Mouse (Mus musculus) CH12.LX (cell line): ENCODE results near the gene Scn4a. TPM values are rescaled to one million over a fixed set of nuclear protein-coding genes. Genes with fewer than 3 reads are reported as not detected.

Experiments
- DNase-seq: peaks from one replicate; pipeline ENCODE4 v3.0.0-alpha.2; 2013; ENCODE audit errors: extremely low read depth
- H3K27ac ChIP-seq: 2 replicates; pipeline ENCODE4 v1.5.1; 2012; ENCODE audit warnings: low read depth, mild to moderate bottlenecking, control low read depth, moderate library complexity; ENCODE audit not compliant: insufficient read depth
- H3K27me3 ChIP-seq: replicated peaks from 2 replicates; pipeline ENCODE3; 2012; ENCODE audit warnings: inconsistent platforms
- H3K36me3 ChIP-seq, 2 experiments: replicated peaks in 1 of 2; 2 replicates each; pipeline versions ENCODE3 to v1.6.1; 2012; ENCODE audit warnings: inconsistent platforms in 1 of 2, low read length in 1 of 2, mild to moderate bottlenecking in 1 of 2, mixed read lengths in 1 of 2, moderate library complexity in 1 of 2; ENCODE audit not compliant: control insufficient read depth in 1 of 2, insufficient read depth in 1 of 2
- H3K4me1 ChIP-seq, 2 experiments: 2 replicates each; pipeline ENCODE4 v1.6.1; 2012; ENCODE audit warnings: inconsistent platforms in 1 of 2, moderate library complexity in 1 of 2; ENCODE audit not compliant: insufficient read depth in 2 of 2, control insufficient read depth in 1 of 2
- H3K4me2 ChIP-seq: 2 replicates; pipeline ENCODE4 v1.6.1; 2012; ENCODE audit warnings: low read depth, mild to moderate bottlenecking, control low read depth; ENCODE audit not compliant: poor library complexity, insufficient read depth, severe bottlenecking
- H3K4me3 ChIP-seq, 3 experiments: fragments of 150-350 bp in 1 of 3; sonication (generic) in 1 of 3; replicated peaks in 1 of 3; 2 replicates each; pipeline versions ENCODE3 to v1.5.1; 2011 to 2012; ENCODE audit warnings: low read depth in 2 of 3, low read length in 2 of 3, mild to moderate bottlenecking in 2 of 3, moderate library complexity in 2 of 3, control low read depth in 1 of 3, improper control_type of control experiment in 1 of 3, inconsistent platforms in 1 of 3, mixed read lengths in 1 of 3; ENCODE audit not compliant: poor library complexity in 1 of 3
- H3K79me2 ChIP-seq: replicated peaks from 2 replicates; pipeline ENCODE4 v1.6.1; 2012; ENCODE audit warnings: mild to moderate bottlenecking, moderate library complexity; ENCODE audit not compliant: control insufficient read depth, poor library complexity, insufficient read depth, severe bottlenecking; ENCODE audit errors: extremely low read depth
- H3K9ac ChIP-seq: 2 replicates; pipeline ENCODE4 v1.6.1; 2012; ENCODE audit warnings: low read depth, mild to moderate bottlenecking, control low read depth, moderate library complexity; ENCODE audit not compliant: insufficient read depth
- H3K9me3 ChIP-seq: replicated peaks from 2 replicates; pipeline ENCODE3; 2012; ENCODE audit warnings: low read length, inconsistent platforms, mixed read lengths
- CHD1 ChIP-seq: IDR thresholded peaks from 2 replicates; pipeline ENCODE4 v1.6.1; 2012; ENCODE audit warnings: low read depth, low read length, improper control_type of control experiment, inconsistent platforms
- E2F4 ChIP-seq: IDR thresholded peaks from 2 replicates; pipeline ENCODE4 v1.6.1; 2011; ENCODE audit warnings: low read depth, low read length, improper control_type of control experiment; ENCODE audit not compliant: insufficient replicate concordance
- ELF1 ChIP-seq: IDR thresholded peaks from 2 replicates; pipeline ENCODE4 v1.6.1; 2014; ENCODE audit warnings: low read depth, mild to moderate bottlenecking, inconsistent platforms, low read length, improper control_type of control experiment
- EP300 ChIP-seq: IDR thresholded peaks from 2 replicates; pipeline ENCODE4 v1.6.1; 2011; ENCODE audit warnings: low read length, improper control_type of control experiment
- ETS1 ChIP-seq: conservative IDR thresholded peaks from 2 replicates; pipeline ENCODE4 v1.6.1; 2012; ENCODE audit warnings: low read depth, mild to moderate bottlenecking, inconsistent platforms, low read length, improper control_type of control experiment, moderate library complexity
- GABPA ChIP-seq: IDR thresholded peaks from 2 replicates; pipeline ENCODE4 v1.6.1; 2012; ENCODE audit warnings: low read depth, low read length, improper control_type of control experiment, inconsistent platforms; ENCODE audit not compliant: insufficient replicate concordance
- HCFC1 ChIP-seq: IDR thresholded peaks from 2 replicates; pipeline ENCODE4 v1.6.1; 2012; ENCODE audit warnings: low read depth, mild to moderate bottlenecking, inconsistent platforms, low read length, improper control_type of control experiment
- IRF4 ChIP-seq: IDR thresholded peaks from 2 replicates; pipeline ENCODE4 v1.6.1; 2014; ENCODE audit warnings: low read depth, mild to moderate bottlenecking, inconsistent platforms, low read length, improper control_type of control experiment
- MAX ChIP-seq: IDR thresholded peaks from 2 replicates; pipeline ENCODE4 v1.6.1; 2011; ENCODE audit warnings: low read length, improper control_type of control experiment
- MAZ ChIP-seq: IDR thresholded peaks from 2 replicates; pipeline ENCODE4 v1.6.1; 2012; ENCODE audit warnings: low read depth, mild to moderate bottlenecking, inconsistent platforms, low read length, improper control_type of control experiment, moderate library complexity
- MXI1 ChIP-seq: IDR thresholded peaks from 2 replicates; pipeline ENCODE4 v1.6.1; 2011; ENCODE audit warnings: mild to moderate bottlenecking, low read depth, low read length, improper control_type of control experiment
- NRF1 ChIP-seq: IDR thresholded peaks from 2 replicates; pipeline ENCODE4 v1.6.1; 2014; ENCODE audit warnings: low read depth, mild to moderate bottlenecking, inconsistent platforms, low read length, improper control_type of control experiment, moderate library complexity
- POLR2AphosphoS2 ChIP-seq: IDR thresholded peaks from 2 replicates; pipeline ENCODE4 v1.6.1; 2011; ENCODE audit warnings: low read depth, low read length, improper control_type of control experiment
- RAD21 ChIP-seq: IDR thresholded peaks from 2 replicates; pipeline ENCODE4 v1.6.1; 2011; ENCODE audit warnings: low read depth, mild to moderate bottlenecking, low read length, improper control_type of control experiment, moderate library complexity
- TCF12 ChIP-seq: IDR thresholded peaks from 2 replicates; pipeline ENCODE4 v1.6.1; 2014; ENCODE audit warnings: low read depth, mild to moderate bottlenecking, inconsistent platforms, low read length, improper control_type of control experiment
- ZC3H11A ChIP-seq: IDR thresholded peaks from 2 replicates; pipeline ENCODE4 v1.6.1; 2012; ENCODE audit warnings: low read depth, mild to moderate bottlenecking, inconsistent platforms, low read length, improper control_type of control experiment
- dilution Hi-C: fragments of 300-500 bp; cut with MboI; formaldehyde crosslinking; loops from 2 replicates; pipeline ENCODE4 v1.14.3; 2020; ENCODE audit warnings: low sequenced_read_pairs; ENCODE audit not compliant: extremely low pct_unique_long_range_greater_than_20kb, extremely low pct_ligation_motif_present
- in situ Hi-C: fragments of 300-500 bp; cut with MboI; formaldehyde crosslinking; loops from 3 replicates; pipeline ENCODE4 v1.14.3; 2019; ENCODE audit warnings: low sequenced_read_pairs, low pct_ligation_motif_present, low pct_unique_long_range_greater_than_20kb, mixed read lengths
- polyA plus RNA-seq: library from polyadenylated mRNA; unstranded; fragments of >175 nt; gene quantifications from 2 replicates; pipeline ENCODE4 v1.2.1, GENCODE M21; 2012; ENCODE audit warnings: low read depth; ENCODE audit not compliant: insufficient read length
- total RNA-seq, 2 experiments: library from RNA; depleted of rRNA; stranded (reverse); fragments of 300-350 nt in 1 of 2; fragments of >200 nt in 1 of 2; gene quantifications; 2 replicates each; pipeline ENCODE4 v1.2.3; 2012 to 2014

Gene Scn4a
- total and polyA plus RNA-seq, 3 experiments, result 0.55 to 0.97 (median 0.64) TPM

GRCm38 (mm10) chr11:106349772-106350171 is 3.3 kb downstream of the Scn4a start:
- Histone ChIP-seq H3K27ac (no peak overlapping the region), H3K9ac (no peak overlapping the region), H3K36me3 (no peaks in the 10 kb centered on the region), H3K9me3 (peaks cover 8% of the 10 kb centered on the region), H3K4me1 (peaks cover 5 to 6% of the 10 kb centered on the region in 2 experiments; a peak in 2 of 4 replicates), H3K4me2 (no peak overlapping the region), H3K27me3 (peaks cover 86% of the 10 kb centered on the region), H3K4me3 (no peak overlapping the region), H3K79me2 (no peaks in the 10 kb centered on the region)
- dilution Hi-C loops, result no loop called here
- in situ Hi-C loops, result no loop called here
- TF ChIP-seq GABPA (no peak), MAX (no peak), MXI1 (no peak), MAZ (no peak), EP300 (no peak), NRF1 (no peak), CHD1 (no peak), ETS1 (no peak), POLR2AphosphoS2 (no peak), TCF12 (no peak), RAD21 (no peak), ELF1 (no peak), E2F4 (no peak)
- DNase-seq, result no peak

GRCm38 (mm10) chr11:106344910-106345309 is 8.2 kb downstream of the Scn4a start:
- H3K9me3 ChIP-seq, result peaks cover 11% of the 10 kb centered on the region
- no peaks in the 10 kb centered on the region for H3K79me2 ChIP-seq
- no peak for TF ChIP-seq ZC3H11A
- no peak for TF ChIP-seq IRF4
- TF ChIP-seq HCFC1, result no peak
- TF ChIP-seq MAX, result no peak
- TF ChIP-seq, all 38 proteins: peak for 0
- dilution Hi-C loops (no loop called here), in situ Hi-C loops (no loop called here)
- Histone ChIP-seq H3K9ac (no peak overlapping the region), H3K4me2 (no peak overlapping the region), H3K4me3 (no peak overlapping the region), H3K27me3 (peaks cover 88% of the 10 kb centered on the region), H3K36me3 (no peaks in the 10 kb centered on the region), H3K27ac (no peak overlapping the region), H3K4me1 (peaks cover 0 to 5% of the 10 kb centered on the region in 2 experiments; a peak in 2 of 4 replicates)
- no peak for DNase-seq
